Mouse (Mus musculus) right cerebral cortex, postnatal 25 days (tissue): Measurements from ENCODE around the gene Thegl.
"Not testable (repeated sequence)": the region's sequence is repeated elsewhere in the genome, so short reads cannot be mapped to it uniquely, and the experiment has no call there.

Experiments used
- DNase-seq: peaks from one replicate; pipeline ENCODE4 v3.0.0; 2022

Gene Thegl

DNA sequence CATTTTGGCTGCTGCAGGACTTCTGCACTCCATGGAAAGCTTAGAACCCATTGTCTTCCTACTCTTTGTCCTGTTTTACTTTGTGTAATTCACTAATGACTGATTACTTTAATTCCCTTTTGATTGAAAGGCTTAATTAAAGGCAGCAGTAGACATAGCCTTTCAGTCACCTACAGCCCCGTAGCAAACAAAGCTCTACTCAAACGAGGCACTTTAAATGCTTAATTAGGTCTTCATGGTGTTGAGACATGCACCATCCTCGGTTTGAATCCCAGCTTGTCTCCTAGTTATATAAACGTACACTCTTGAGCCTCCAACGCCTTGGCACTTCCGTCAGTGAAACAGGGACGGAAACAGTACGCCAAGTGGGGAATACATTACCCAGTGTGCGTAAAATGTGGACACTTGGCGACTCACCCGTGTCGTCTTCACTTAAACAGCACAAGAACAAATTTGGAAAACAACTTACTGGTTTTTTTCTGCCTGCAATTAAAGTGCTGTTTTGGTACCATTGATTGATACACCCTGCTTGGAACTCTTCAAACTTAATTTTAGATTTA is 41.1 kb downstream of the Thegl start:
- DNase-seq, result no peak

GRCm38 (mm10) chr5:77060363-77060762 is 44.5 kb downstream of the Thegl start:
- no peak for DNase-seq

DNA sequence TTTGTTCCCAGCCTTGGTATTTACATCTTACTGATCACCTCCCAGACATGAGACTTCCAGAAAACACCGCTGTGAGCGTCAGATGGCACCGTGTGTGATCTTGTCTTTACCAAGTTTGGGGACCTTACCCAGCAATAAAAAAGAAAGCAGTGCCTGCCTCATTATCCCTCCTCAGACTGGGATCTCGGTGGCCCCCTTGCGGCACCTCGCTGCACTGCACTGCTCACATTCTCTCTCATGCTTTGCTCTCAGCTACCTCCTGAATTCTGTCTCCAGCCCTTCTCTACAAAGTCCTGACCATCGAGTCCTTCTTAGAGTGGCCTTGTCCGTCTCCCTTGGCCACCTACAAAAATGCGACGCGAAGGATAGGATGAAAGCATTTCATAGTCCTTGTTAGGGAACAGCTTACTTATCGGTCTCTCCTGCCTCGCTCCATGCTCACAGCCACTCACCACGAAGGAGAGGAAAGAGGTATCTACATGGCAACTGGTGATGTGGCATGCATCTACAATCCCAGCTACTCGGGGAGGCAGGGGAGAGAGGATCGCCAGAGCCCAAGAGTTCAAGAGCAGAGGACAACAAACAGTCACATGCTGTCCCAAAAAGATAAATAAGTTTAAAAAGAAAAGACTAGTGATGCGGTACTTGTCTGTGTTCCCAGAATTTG is 45.7 kb downstream of the Thegl start:
- peak; percentile 57 for DNase-seq

- DNase-seq, result no peak
These were observed 51.5 kb downstream of the Thegl start for GRCm38 (mm10) chr5:77067321-77067720.

GRCm38 (mm10) chr5:77070987-77071386 is 55.2 kb downstream of the Thegl start:
- no peak for DNase-seq

DNA sequence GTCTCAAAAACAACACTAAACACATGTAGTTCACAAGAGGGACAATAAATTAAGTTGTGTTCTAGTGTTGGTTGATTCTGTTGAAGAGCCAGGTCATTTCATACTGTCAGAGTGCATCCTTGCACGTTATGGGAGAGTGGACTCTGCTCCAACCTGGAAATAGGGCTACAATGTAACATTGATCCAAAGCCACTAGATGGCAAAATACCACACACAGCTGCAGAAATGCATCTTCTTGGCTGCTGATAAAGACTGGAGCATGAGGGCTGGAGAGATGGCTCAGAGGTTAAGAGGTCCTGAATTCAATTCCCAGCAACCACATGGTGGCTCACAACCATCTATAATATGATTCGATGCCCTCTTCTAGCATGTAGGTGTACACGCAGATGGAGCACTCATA is 55.8 kb downstream of the Thegl start:
- no peak for DNase-seq

DNA sequence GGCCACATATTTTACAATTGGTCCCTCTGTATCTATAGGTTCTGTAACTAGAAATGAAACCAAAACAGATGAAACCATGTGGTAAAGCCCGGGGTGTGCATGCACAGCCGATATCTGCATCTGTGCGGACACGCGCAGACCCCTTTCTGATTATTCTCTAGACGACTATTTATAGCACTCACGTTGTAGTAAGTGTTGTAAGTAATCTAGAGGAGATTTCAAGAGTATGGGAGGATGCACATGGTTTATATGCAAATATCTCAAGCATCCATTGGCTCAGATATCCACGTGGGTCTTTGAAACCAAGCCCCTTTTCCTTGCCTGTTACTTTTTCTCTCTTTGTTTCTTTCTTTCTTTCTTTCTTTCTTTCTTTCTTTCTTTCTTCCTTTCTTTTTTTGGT is 58.0 kb downstream of the Thegl start:
- DNase-seq, result no peak

DNA sequence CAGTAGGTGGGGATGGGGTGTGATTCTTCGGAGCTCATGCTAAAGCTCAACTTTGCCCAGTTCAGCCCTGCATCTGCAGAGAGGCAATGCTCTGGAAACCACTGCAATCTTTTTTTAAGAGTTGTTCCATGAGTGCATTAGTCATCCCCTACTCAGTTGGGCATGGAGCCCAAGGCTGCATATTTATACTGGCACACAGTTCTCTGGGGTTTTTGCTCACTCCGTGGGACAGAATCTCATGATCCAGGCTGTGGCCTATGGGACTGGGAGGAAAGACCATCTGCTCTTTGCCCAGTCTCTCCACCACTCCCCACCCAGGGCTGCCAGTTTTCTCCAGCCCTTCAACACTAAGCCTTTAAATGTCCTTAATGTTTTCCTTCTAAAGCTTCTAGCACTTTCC is 59.1 kb downstream of the Thegl start:
- peak; percentile 61 for DNase-seq

GRCm38 (mm10) chr5:77075951-77076350 is 60.1 kb downstream of the Thegl start:
- no peak for DNase-seq

GRCm38 (mm10) chr5:77080761-77081160 is 64.9 kb downstream of the Thegl start:
- DNase-seq, result no peak

DNA sequence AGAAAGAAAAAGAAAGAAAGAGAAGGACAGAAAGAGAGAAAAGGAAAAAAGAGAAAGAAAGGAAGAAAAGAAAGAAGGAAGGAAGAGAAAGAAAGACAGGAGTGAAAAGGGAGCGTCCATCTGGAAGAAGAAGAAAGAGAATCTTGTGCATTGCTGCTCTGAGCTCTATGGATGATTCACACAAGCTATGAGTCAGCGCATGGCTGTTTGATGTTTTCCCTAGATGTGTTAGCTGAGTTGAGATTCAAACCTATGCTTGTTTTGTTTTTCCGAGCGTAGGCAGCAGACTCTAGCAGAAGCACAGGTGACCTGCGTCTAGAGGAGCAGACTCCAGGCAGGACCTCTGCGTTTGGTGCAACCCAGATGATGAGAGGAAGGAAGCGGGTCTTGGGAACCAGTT is 66.9 kb downstream of the Thegl start:
- DNase-seq, result no peak

GRCm38 (mm10) chr5:77084418-77084817 is 68.6 kb downstream of the Thegl start:
- DNase-seq, result no peak

DNA sequence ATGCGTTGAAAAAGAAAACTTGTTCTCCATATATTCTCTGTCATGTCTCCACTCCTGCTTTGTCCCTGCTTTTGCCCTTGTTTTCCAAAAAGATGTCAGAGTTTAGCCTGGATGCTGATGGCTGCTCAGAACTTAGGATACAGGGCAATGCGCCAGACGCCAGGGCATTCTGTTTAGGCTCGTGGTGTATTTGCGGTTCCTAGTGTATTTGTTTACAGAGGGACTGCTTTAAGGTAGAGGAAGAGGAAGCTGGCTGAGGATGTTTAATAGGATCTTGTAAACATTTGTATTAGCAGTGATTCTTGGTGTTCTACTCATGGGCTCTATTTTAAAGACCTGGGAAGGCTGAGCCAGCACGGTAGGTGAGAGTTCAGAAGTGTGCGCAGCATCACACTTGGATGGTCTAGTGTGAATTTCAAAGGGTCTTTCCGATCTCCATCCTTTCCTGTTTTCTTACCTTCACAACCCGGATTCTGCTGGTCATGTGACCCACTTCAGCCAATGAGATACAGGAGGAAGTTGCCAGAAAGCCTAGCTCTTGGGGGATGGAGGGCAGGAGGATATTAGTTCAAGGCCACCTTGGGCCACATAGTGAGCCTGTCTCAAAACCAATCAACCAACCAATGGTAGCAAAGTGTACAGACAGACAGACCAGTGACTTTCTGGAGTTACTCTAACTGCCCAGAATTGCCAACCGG is 70.1 kb downstream of the Thegl start:
- DNase-seq, result no peak

GRCm38 (mm10) chr5:77086541-77086940 is 70.7 kb downstream of the Thegl start:
- no peak for DNase-seq

- DNase-seq, result no peak
These were observed 71.3 kb downstream of the Thegl start for GRCm38 (mm10) chr5:77087122-77087521.

DNA sequence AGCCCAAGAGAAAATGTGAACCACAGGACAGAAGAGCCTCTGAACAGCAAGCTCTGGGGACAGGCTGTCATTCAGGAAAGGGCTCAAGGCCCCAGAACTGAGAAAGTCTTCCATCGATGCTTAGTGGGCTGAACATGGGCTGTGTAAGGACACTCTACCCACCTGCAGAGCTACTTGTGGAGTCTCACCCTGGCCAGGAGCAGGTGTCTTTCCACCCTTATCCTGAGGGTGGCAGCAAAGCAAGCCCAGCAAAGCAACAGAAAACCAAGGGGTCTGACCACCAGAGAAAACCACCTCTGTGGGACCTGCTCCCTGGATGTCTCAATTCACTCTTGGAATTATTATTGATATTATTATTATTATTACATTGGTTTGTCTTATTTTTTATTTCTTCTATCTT is 73.5 kb downstream of the Thegl start:
- peak; percentile 45 for DNase-seq

DNA sequence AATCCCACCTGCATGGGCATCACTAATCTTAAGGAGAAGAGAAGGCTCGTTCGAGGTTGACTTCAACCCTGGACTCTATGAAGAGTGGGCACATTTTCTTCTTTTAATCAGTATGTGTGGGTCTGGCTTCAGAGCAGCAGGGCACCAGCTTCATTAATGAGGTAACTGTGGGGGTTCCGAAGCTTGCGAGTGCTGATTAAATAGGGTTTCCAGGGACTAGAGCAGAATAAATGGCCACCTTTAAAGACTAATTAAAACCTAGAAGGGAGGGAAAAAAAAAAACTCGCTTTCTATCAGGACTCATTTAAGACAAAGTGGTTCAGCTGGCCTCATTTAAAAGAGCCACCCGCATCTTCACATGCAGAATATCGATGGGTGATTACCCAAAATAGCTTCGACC is 74.1 kb downstream of the Thegl start:
- no peak for DNase-seq

DNA sequence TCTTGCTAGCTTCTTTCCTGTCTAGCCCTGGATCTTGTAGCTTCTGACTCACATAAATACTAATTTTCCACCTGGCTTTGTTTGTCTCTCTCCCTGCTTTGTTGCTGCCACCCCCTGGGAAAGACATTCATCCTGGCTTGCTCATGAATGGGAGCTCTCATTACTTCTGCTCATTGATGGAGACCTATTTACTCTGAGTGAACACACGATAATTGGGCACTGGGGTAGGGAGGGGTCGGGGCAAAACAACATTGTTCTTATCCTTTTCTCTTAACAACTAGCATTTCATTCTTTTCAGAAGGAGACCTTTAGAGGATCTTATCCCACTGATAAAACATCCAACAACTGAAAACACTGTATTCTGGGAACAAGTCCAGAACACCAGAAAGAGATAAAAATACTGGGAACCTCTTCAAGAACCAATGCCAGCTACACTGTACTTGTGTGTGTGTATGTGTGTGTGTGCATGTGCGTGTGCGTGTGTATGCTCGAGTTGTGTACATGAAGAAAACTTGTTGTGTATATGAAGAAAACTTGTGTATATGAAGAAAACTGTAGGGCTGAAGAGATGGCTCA is 74.8 kb downstream of the Thegl start:
- no peak for DNase-seq

DNA sequence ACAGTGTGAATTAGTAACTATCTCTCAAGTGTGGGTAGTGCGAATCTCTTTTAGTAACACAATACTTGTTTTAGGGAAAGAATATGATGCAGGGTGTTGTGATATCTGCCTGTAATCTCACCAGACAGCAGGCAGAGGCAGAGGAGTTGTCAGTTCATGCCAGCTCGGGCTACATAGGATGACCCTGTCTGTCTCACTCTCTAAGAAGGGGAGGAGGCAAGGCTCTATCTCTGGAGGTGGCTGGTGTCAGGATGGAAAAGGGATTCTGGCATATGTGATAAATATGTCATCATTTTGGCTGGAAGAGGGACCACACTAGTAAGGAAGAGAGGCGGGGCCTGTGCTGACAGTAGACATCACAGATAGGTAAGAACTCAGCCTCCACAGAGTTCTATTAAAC is 76.1 kb downstream of the Thegl start:
- no peak for DNase-seq

DNA sequence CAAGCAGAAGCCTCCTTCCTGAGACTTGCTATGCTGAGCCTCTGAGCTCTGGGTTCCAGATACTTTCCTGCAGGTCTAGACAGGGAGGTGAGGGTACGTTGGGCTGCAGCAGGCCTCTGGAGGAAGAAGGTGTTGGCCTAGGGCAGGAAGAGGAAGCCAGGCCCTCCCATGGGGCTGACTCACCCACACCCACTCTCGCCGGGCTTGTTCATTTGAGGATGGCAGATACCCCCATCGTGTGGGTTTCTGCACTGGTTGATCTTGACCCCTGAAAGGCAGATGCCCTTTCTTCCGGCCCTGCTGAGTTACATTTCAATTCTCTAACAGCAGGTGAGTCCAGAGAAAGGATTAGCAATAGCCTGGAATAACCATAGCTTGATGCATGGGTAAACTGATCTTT is 76.7 kb downstream of the Thegl start:
- DNase-seq, result no peak

DNA sequence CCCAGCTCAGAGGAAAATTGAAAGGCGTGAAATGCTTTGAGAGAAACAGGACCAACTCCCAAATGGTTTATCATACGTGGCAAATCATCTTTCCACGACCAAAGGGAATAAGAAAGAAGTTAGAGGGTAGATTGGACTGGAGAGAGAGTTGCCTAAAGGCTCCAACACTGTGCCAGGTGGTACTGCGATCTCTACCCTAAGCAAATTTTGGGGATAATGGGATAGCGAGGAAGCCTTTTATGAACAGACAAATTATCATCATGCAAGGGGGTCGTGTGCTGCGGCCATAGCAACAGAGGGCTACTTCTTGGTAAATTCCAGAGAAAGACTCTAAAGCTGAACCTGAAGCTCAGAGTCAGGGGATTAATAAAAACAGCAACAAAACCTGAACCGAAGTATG is 78.1 kb downstream of the Thegl start:
- DNase-seq, result no peak

- DNase-seq, result peak; percentile 59
These were observed 79.0 kb downstream of the Thegl start for GRCm38 (mm10) chr5:77094510-77095491.

DNA sequence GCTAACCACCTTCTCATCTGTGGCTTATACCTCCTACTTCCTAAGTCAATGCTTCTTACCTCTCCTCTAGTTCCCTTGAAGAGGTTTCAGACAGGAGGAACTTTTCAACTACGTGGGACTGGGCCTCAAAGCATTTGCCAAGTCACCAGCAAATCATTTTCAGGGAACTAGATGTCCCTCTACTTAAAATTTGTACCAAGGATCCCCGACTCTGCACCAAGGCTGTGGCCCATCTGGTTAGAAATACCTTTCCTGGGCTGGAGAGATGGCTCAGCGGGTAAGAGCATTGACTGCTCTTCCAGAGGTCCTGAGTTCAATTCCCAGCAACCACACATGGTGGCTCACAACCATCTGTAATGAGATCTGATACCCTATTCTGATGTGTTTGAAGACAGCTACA is 80.4 kb downstream of the Thegl start:
- not testable (repeated sequence) for DNase-seq
